Mouse (Mus musculus) brain, embryonic 14.5 days (tissue): ENCODE data around the gene Galnt14. TPM values are rescaled to one million over a fixed set of nuclear protein-coding genes. Genes with fewer than 3 reads are reported as not detected.

Experiments
- DNase-seq: peaks from one replicate; pipeline ENCODE4 v3.0.0-alpha.2; 2011; ENCODE audit warnings: low read depth
- CTCF ChIP-seq: fragments of 200-500 bp; IDR thresholded peaks from 2 replicates; pipeline ENCODE4 v1.5.1; 2012; ENCODE audit warnings: inconsistent platforms, mild to moderate bottlenecking, moderate library complexity, borderline replicate concordance; ENCODE audit not compliant: insufficient read depth, insufficient read length; ENCODE audit errors: extremely low read depth
- POLR2A ChIP-seq: fragments of 200-500 bp; IDR thresholded peaks from 2 replicates; pipeline ENCODE4 v1.6.1; 2012; ENCODE audit warnings: mild to moderate bottlenecking, inconsistent platforms, borderline replicate concordance; ENCODE audit not compliant: poor library complexity, insufficient read depth, insufficient read length, severe bottlenecking; ENCODE audit errors: extremely low read depth
- polyA plus RNA-seq: library from polyadenylated mRNA; depleted of rRNA; stranded (reverse); fragments of >200 nt; gene quantifications from 2 replicates; pipeline ENCODE4 v1.2.3, GENCODE M21; 2012

Galnt14 gene
- polyA plus RNA-seq, 1 experiment: 16.0 TPM

- TF ChIP-seq POLR2A: no peak
- no peak for TF ChIP-seq CTCF
- DNase-seq: peak; percentile 37
Observed at GRCm38 (mm10) chr17:73658731-73659445, 51.4 kb downstream of the Galnt14 start.

DNA sequence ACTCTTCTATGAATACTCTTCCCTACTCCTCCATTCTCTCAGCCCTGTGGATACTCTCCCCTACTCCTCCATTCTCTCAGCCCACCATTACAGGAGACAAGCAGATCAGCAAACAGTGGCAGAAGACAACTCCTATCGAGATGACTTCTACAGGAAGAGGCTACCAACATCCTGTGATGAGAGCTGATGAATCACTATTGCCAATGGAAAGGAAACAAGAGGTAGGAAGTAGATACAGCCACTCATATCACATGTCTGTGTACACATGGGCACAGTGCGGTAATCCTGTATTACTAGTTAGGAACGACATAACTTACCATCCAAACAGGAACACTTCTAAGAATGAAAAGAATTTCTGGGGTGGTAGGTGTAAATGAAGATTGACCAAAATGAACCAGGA lies 53.9 kb downstream of the Galnt14 start:
- no peak for TF ChIP-seq POLR2A
- no peak for DNase-seq

DNA sequence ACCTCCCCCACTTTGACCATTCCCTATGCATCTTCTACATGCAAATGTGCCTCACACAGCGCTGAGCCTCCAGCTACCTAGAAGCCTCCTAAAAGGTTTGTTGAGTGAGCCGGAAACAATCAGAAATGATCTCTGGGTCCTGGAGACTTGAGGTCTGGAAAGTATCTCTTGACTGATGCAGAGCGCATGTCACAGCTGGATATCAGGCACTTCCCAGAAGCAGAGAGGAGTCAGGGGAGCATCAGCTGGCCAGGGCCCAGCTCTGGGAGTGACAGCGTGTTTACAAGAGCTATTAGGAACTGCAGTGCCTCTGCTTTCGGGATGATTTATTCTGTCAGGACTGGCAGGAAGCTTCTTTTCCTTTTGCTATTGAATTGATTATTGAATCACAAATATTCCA lies 56.0 kb downstream of the Galnt14 start:
- no peak for TF ChIP-seq POLR2A
- TF ChIP-seq CTCF: no peak
- peak; percentile 65 for DNase-seq

DNA sequence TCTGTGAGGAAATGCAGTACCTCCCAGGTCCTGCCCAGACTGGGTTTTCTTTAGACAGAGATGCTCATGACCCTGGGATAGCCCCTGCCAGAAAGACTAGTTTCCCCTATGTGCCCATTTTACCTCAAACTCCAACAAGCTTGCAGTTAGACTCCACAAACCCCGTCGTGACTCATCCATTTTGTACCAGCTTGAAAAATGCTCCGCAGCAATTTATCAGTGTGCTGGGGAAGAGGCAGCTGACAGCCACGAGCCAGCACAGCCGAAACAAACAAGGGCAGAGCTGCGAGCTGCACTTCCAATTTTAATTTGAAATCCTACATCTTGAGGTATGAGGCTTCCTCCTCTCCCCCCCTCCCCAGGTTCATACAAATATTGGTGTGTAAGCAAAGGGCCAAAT lies 60.9 kb downstream of the Galnt14 start:
- no peak for DNase-seq
- no peak for TF ChIP-seq CTCF
- no peak for TF ChIP-seq POLR2A

GRCm38 (mm10) chr17:73641676-73642075 lies 68.6 kb downstream of the Galnt14 start:
- no peak for TF ChIP-seq POLR2A
- no peak for TF ChIP-seq CTCF
- no peak for DNase-seq

DNA sequence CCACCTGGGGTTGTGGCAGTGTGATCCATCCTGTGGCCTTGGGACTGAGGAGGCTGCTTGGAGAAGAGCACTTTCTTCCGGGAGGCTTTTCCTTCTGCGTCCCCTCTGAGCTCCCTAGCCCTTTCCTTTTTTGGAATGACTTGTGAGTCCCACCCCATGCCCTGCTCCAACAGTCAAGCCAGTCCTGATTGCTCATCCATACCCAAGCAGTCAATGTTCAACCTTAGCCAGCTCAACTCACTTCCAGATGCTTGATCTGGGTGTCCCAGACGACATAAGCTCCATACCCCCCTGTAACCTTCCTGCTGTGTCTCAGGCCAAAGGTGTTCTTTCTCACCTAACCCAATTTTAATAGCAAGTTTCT lies 70.2 kb downstream of the Galnt14 start:
- TF ChIP-seq POLR2A: no peak
- no peak for TF ChIP-seq CTCF
- no peak for DNase-seq

DNA sequence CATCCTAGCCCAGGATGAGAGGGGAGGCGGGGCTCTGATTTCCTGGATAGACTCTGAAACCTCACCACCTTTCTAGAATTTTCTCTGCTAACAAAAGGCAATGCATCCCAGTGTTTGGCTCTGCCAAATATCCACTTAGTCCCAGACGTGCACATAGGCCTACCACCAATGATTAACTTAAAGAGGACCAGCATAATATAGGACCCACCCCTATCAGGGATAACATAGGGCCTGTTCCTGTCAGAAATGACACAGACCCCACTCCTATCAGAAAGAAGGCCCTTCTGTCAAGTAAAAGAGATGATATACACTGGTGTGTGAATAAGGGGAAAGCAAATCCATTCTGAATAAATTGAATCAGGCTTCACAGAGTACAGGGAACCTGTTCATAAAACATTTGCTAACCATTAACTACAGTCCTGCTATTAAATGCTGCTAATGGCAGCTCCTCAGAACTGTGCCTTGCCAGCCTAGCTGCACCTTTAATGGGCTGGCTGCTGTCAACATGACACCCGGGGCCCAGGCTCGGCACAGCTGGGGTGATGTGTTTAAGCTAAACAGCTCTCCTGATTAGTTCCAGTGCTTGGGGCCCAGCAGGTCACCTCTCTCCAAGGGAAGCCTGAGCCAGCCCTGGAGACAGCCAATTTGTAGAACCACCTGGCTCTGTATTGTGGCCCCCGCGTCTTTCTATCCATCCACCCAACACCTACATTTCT lies 70.7 kb downstream of the Galnt14 start:
- TF ChIP-seq CTCF: no peak
- no peak for TF ChIP-seq POLR2A

GRCm38 (mm10) chr17:73636988-73637387 lies 73.3 kb downstream of the Galnt14 start:
- TF ChIP-seq CTCF: no peak
- no peak for TF ChIP-seq POLR2A
- no peak for DNase-seq

More for the DNA sequence above, 70.7 kb downstream of the Galnt14 start:
- DNase-seq: peak; percentile 64

DNA sequence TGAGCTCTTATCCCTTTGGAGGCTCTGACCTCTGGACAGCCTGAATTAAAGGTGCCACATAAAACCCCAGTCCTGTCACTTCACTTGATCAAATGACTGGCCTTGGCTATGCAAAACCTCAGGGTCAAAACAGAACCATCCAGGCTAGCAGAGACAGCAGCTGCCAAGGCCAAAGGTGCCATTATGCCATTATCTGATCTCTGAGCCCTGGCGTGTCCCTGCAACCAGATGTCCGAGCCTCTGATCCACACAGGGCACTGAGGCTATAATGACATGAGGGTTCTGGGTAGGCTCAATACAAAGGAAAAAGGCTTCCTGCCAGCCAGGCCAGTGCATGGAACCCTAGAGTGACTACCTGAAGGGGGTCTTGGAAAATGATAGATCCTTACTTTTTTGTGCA lies 75.4 kb downstream of the Galnt14 start:
- TF ChIP-seq POLR2A (no peak), CTCF (no peak)
- DNase-seq: no peak

GRCm38 (mm10) chr17:73633991-73634710 lies 76.1 kb downstream of the Galnt14 start:
- no peak for DNase-seq
- no peak for TF ChIP-seq CTCF
- TF ChIP-seq POLR2A: no peak

DNA sequence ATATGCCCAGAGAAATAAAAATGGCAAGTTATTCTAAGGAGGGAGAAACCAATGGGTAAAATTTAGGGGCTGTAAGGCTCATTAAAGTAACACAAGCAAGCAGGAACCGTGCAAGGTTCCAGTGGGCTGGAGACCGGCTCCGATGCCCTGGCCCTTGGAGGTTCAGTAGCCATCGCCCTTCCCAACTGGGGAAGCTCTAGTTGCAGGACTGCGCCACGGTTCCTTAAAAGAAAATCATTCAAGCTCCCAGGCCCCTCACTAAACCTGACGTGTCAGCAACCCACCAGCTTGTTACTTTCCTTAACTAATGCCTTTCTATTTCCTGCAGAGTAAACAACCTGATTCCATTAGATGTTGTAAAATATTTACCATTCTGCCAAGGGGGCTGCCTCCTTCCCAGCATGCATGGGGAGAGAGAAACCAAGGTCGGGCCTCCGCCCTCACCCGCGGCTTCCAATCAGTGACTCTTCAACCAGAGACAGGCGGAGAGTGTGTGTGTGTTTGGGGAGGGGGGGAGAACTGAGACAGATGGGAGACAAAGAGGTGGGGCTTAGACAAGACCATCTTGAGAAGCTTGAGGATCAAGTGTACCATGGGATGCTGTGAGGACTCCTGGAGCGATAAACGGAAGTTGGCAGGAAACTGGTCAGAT lies 81.9 kb downstream of the Galnt14 start:
- TF ChIP-seq POLR2A (no peak), CTCF (no peak)

More for the DNA sequence above, 81.9 kb downstream of the Galnt14 start:
- DNase-seq: no peak
